Mouse (Mus musculus) megakaryocyte, embryonic 14.5 days (primary cell): Measurements from ENCODE around the gene Ackr3. TPM values are rescaled to one million over a fixed set of nuclear protein-coding genes. Genes with fewer than 3 reads are reported as not detected.

Experiments used
- H3K27me3 ChIP-seq: replicated peaks from 2 replicates; pipeline ENCODE3; 2012; ENCODE audit warnings: inconsistent platforms
- H3K36me3 ChIP-seq: replicated peaks from 2 replicates; pipeline ENCODE3; 2012; ENCODE audit warnings: low read length, inconsistent platforms, mixed read lengths
- H3K4me1 ChIP-seq: 2 replicates; pipeline ENCODE4 v1.6.1; 2012; ENCODE audit warnings: inconsistent platforms
- H3K4me3 ChIP-seq: replicated peaks from 2 replicates; pipeline ENCODE3; 2012; ENCODE audit warnings: moderate library complexity, mild to moderate bottlenecking, inconsistent platforms
- H3K9me3 ChIP-seq: 2 replicates; pipeline ENCODE4 v1.6.1; 2012; ENCODE audit warnings: inconsistent platforms
- FLI1 ChIP-seq: IDR thresholded peaks from 2 replicates; pipeline ENCODE4 v1.6.1; 2012; ENCODE audit warnings: low read length, inconsistent platforms, mixed read lengths
- GATA1 ChIP-seq: IDR thresholded peaks from 3 replicates; pipeline ENCODE4 v1.6.1; 2012; ENCODE audit warnings: mixed read lengths, low read length, inconsistent platforms, borderline replicate concordance
- polyA plus RNA-seq: library from polyadenylated mRNA; stranded (reverse); fragments of >175 nt; gene quantifications from 2 replicates; pipeline ENCODE4 v1.2.3, GENCODE M21; 2012; ENCODE audit warnings: low replicate concordance; ENCODE audit not compliant: insufficient read depth

Ackr3 gene
- polyA plus RNA-seq, 1 experiment = 0.13 TPM

DNA sequence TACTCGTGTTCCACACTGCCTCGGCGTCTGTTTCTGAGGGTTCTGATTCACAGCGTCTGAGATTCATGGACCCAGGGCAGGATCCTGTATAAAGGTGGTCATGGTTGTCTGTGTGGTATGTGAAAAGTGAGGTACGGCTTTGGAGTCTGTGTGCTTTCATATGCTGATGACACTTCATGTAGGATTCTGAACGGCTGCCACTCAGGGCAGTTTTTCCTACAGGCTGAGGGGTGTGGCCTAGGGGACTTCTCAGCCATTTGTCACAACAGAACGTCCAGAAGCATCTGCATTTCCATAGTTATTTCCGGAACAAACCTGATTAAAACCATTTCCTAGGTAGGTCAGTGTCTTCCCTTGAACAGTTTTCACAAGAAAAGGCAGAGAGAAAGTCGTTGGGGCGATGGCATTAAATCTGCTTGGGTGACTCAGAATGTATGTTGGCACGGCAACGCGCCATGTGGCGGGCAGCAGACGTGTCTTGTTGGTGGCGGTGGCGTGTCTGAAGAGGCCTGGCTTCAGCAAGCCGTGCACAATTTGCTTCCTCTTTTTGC, 18.1 kb downstream of the Ackr3 start:
- Histone ChIP-seq H3K9me3 (peaks cover 15% of the 10 kb centered on the region), H3K27me3 (peaks cover 3% of the 10 kb centered on the region), H3K4me1 (no peaks in the 10 kb centered on the region), H3K36me3 (no peaks in the 10 kb centered on the region), H3K4me3 (no peak overlapping the region)
- no peak for TF ChIP-seq GATA1

DNA sequence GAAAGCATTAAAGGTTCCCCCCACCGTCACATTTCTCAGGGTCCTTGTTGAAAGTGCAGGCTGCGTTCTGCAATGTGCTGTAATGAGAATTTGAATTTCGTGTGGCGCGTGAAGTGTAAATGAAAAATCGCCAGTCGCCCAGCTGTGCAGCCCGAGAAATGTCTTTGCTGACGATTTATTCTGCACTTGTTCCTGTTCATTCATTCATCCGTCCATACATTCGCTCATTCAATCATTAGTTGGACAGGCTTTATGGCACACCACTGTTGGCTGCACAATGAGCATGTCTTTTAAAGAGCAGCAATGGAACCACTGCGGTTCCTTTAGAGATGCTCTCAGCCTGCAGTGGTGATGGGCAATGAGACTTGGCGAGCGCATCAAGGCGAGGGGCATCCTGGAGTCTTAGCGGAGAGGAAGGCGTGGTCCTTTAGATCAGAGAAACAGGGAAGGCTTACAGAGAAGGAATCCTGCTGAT, 18.7 kb downstream of the Ackr3 start:
- no peak for TF ChIP-seq FLI1
- TF ChIP-seq GATA1 = no peak
- no peaks in the 10 kb centered on the region for H3K4me1 ChIP-seq
- H3K9me3 ChIP-seq = peaks cover 14% of the 10 kb centered on the region

DNA sequence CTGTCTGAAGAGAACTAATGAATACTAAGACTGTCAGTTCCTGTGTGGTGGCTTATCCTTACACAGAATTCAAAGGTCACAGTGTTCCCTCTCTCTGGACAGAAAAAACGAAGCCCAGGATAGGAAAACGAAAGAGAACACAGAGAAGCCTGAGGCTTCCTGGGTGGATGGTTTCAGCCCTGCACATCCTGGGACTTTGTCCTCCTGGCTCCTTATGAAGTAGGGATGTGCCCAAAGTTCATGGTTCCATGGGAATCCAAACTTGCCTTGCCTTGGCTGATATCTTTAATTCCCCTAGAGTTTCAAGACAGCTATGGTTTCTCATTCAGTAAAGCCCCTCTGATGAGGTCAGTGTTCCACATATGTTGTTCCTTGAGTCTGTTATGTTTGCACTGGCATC, 19.2 kb downstream of the Ackr3 start:
- TF ChIP-seq GATA1 (no peak), FLI1 (no peak)
- Histone ChIP-seq H3K4me3 (no peak overlapping the region), H3K4me1 (no peaks in the 10 kb centered on the region), H3K27me3 (peaks cover 3% of the 10 kb centered on the region), H3K36me3 (no peaks in the 10 kb centered on the region), H3K9me3 (peaks cover 9% of the 10 kb centered on the region)

More for the DNA sequence above, 18.7 kb downstream of the Ackr3 start:
- Histone ChIP-seq H3K36me3 (no peaks in the 10 kb centered on the region), H3K27me3 (peaks cover 3% of the 10 kb centered on the region), H3K4me3 (no peak overlapping the region)

DNA sequence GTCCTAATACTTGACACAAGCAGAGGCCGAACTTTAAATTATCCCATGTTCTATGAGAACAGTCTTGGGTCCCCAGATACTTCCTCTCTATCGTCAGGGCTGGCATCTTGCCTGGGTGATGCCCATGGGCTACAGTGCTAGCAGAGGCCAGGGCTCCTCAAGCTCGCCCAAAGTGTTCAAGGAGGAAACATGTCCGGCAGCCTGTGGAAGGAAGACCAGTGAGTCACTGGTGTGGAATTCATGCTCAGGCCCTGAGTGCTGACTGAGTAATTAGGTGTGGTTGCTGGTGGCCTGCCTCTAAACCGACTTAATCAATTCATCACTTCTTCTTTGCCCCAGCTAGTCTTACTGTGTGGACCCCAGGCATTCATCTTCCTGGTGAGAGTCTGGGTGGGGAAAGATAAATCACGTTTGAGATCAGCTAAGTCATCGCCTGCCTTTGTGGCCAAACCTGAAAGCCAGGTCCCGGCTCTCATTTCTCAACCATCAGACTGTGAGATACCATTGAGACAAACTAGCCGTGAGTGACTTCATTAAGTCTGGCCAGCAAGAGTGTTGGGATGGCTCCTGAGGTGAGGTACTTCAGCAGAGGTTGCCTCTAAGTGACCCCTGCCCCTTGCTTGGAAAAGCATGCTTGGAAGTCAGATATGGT, 21.9 kb downstream of the Ackr3 start:
- no peak for TF ChIP-seq FLI1
- no peak for TF ChIP-seq GATA1
- no peaks in the 10 kb centered on the region for H3K36me3 ChIP-seq
- H3K4me1 ChIP-seq = no peaks in the 10 kb centered on the region
- no peak overlapping the region for H3K4me3 ChIP-seq
- no peaks in the 10 kb centered on the region for H3K9me3 ChIP-seq
- peaks cover 6% of the 10 kb centered on the region for H3K27me3 ChIP-seq

DNA sequence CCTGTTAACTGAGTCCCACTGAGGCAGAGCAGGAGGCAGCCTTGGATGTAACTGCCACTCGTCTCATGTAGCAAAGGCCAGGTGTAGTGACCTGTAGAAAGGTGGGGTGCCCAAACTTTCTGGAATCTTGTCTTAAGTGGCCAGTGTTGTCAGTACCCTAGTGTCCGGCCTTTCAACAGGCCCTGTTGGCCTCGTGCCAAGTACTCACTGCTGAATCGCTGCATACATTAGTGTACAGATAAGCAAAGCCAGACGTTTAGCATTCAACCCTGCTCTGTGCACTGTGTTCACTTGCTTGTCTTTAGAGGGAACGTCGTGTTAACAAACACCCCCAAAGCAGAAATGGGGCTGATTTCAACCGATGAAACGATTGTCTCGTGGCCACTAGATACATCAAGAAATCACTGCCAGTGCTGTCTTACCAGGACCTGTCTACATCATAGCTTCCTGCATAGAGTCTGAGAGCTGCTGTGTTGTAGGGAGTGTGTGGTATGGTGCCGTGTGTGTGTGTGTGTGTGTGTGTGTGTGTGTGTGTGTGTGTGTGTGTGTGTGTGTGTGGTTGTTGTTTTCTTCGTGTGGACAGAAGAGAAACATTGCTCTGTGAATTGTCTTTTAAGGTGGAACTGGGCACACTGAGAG, 24.0 kb downstream of the Ackr3 start:
- TF ChIP-seq FLI1 = no peak
- TF ChIP-seq GATA1 = no peak
- Histone ChIP-seq H3K27me3 (peaks cover 6% of the 10 kb centered on the region), H3K36me3 (no peaks in the 10 kb centered on the region), H3K4me1 (no peaks in the 10 kb centered on the region), H3K4me3 (no peak overlapping the region), H3K9me3 (no peaks in the 10 kb centered on the region)

DNA sequence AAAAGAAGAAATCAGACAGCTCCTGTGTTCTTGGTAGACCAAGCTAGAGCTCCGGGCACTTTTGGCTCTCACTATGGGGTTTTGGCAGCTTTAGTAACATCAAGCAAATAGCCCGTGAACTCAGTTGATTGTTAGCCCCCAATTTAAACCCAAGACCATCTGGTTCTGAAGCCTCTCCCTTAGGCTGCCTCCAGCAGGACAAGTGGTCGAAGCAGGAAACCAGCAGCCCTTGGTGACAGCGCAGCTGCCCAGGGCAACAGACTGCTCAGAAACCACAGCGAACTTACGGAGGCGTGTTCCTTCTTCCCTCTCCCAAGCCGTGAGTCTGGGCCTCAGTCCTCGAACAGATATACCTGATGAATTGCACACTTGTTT, 24.5 kb downstream of the Ackr3 start:
- Histone ChIP-seq H3K4me1 (no peaks in the 10 kb centered on the region), H3K4me3 (no peak overlapping the region), H3K9me3 (no peaks in the 10 kb centered on the region), H3K27me3 (peaks cover 6% of the 10 kb centered on the region), H3K36me3 (no peaks in the 10 kb centered on the region)
- TF ChIP-seq GATA1 (no peak), FLI1 (no peak)

DNA sequence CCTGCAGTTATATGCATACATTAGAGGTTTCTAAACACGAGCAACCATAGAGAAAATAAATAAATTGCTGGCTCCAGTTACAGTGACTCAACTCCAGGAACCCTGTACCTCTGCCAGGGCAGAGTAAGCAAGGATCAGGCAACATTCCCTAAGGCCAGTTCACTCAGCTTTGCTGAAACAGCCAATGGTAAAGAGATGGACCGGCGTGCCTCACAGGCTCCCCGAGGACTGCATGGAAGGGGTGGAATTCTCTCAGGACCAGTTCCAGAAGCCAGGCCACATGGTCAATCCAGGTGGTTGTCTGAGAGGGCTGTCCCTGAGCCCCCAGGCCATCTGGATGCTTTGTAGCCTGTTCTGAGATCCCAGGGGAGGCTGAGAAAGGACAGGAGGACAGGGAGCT, 26.8 kb downstream of the Ackr3 start:
- H3K4me3 ChIP-seq = no peak overlapping the region
- TF ChIP-seq GATA1 (no peak), FLI1 (no peak)
- no peaks in the 10 kb centered on the region for H3K9me3 ChIP-seq
- H3K27me3 ChIP-seq = peaks cover 4% of the 10 kb centered on the region
- H3K4me1 ChIP-seq = no peaks in the 10 kb centered on the region
- no peaks in the 10 kb centered on the region for H3K36me3 ChIP-seq

DNA sequence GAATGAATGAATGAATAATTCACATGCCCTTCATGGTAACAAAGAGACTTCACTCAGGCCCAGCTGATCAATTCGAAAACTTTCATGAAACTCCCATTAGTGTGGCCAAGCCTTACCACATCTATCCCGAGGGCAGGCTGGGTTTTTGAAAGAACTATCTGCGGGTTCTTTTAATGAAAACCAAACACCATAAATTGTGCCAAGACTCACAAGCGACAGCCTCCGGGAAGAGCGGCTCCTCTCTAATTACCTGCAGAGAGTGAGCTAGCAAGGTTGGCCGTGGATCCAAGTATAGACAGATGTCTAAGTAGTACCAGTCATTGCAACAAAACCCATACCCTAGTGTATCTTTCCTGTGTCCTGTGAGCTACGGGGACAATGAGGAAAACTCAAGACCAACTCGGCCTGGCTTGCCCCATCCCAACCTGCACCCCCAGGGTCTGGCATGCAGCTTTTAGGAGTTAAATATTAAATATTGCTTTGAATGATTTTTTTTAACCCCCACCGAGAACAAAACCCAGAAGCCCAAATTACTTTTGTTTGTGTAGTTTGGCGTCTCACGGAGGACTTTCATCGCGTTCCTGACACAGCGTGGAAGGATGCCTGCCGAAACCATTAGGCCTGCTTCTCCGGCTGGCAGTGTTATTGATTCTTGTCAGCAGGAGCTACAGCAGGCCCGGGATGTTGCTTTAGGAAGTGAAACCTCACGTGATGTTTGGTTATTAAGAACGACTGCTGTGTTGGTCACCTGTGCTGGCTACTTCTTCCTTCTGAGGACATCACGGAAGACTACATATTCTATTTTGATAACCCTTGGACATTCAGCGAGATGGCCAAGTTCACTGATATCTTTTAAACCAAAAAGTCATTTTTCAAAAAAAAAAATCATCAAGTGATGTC, 28.1 kb downstream of the Ackr3 start:
- H3K27me3 ChIP-seq = peaks cover 3% of the 10 kb centered on the region
- no peaks in the 10 kb centered on the region for H3K9me3 ChIP-seq
- no peaks in the 10 kb centered on the region for H3K4me1 ChIP-seq
- TF ChIP-seq FLI1 (no peak), GATA1 (no peak)
- no peaks in the 10 kb centered on the region for H3K36me3 ChIP-seq
- no peak overlapping the region for H3K4me3 ChIP-seq

DNA sequence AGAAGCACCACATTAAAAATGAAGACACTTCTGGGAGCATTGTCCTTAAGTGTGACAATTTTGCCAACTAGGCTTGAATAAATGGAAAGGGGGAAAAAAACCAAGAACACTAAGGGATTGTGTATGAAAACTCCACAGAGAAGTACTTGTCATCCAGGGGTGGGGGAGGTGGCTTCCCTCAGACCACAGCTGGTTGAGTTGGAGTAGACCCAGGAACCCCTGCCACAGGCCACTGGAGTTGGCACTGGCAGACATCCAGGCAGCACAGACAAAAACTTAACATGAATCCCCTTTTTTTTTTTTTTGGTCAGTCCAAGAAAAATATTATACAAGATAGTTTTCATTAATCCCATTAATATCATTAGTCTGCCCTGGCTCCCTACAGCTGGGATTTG, 28.7 kb downstream of the Ackr3 start:
- Histone ChIP-seq H3K36me3 (no peaks in the 10 kb centered on the region), H3K4me3 (no peak overlapping the region), H3K9me3 (peaks cover 2% of the 10 kb centered on the region), H3K4me1 (no peaks in the 10 kb centered on the region), H3K27me3 (peaks cover 3% of the 10 kb centered on the region)
- TF ChIP-seq GATA1 (no peak), FLI1 (no peak)

DNA sequence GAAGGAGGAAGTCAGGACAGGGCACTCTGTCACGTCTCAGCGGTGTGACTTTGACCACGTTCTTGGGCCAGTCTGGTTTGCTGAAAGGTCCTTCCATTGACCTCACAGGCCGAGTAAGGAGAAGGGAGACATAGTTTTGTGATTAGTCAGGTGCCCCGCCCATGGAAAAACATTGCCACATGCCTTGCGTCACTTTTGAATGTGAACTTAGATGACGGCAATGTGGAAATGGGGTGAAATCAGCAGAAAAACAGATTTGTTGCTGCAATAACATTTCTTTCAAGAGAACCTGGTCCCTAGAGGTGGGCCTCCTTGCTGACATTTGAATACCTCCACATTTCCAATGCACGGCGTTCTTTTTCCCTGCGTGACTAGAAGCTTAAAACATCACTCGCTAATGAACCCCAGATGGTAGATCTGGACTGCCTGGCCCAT, 30.9 kb downstream of the Ackr3 start:
- H3K4me3 ChIP-seq = no peak overlapping the region
- H3K9me3 ChIP-seq = peaks cover 9% of the 10 kb centered on the region
- H3K27me3 ChIP-seq = peaks cover 2% of the 10 kb centered on the region
- no peaks in the 10 kb centered on the region for H3K36me3 ChIP-seq
- TF ChIP-seq GATA1 (no peak), FLI1 (no peak)
- no peaks in the 10 kb centered on the region for H3K4me1 ChIP-seq
